Mouse (Mus musculus) ovary, postnatal 36 days (tissue): ENCODE results near the gene Slc39a7.
"Not testable (repeated sequence)": the region's sequence is repeated elsewhere in the genome, so short reads cannot be mapped to it uniquely, and the experiment has no call there.

ENCODE experiments used
- DNase-seq: peaks from one replicate; pipeline ENCODE4 v3.0.0; 2022; ENCODE audit warnings: low spot score, mixed read lengths

Gene Slc39a7

DNA sequence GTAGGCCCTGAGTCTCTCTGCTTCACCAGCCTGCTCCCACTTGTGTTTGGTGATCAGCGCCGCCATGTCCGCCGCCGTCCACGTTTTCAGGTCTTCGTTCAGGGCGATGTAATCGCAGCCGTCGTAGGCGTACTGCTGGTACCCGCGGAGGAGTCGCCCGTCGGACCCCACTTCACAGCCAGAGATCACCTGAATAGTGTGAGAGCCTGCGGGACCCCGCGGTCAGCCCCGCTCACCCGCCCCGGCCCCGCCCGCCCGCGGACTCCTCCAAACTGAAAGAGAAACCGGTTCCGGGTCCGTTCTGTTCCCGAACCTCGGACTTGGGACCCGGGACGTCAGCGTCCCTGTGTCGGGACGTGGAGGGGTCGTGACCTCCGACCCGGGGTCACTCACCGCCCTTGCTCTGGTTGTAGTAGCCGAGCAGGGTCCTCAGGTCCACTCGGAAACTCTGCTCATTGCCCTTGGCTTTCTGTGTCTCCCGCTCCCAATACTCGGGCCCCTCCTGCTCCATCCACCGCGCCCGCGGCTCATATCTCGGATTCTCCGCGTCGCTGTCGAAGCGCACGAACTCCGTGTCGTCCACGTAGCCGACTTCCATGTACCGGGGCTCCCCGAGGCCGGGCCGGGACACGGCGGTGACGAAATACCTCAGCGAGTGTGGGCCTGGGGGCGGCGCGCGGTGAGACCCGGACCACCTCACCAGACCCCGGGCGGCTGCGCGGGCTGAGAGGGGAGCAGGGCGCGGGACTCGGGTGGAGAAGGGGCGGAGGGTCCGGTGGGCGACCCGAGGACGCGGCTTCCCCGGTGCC, 31.9 kb downstream of the Slc39a7 start:
- no peak for DNase-seq

DNA sequence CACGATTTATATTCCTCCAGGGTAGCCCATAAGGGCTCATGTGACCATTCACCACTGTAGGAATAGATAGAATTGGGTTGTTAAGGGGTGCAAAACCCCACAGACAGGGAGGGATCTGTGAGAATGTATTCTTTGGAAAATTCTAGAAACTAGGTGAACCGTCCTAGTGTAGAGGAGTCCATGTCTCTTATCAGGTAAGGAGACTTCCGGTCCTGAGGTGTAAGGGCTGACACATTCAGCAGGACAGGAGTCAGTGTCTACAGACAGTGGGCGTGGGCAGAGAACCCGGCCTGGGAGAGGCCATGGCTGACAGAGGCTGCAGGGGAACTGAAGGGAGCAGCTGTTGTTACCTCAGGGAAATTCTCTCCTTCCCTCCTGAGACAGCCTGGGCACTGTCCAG, 32.8 kb downstream of the Slc39a7 start:
- not testable (repeated sequence) for DNase-seq

DNA sequence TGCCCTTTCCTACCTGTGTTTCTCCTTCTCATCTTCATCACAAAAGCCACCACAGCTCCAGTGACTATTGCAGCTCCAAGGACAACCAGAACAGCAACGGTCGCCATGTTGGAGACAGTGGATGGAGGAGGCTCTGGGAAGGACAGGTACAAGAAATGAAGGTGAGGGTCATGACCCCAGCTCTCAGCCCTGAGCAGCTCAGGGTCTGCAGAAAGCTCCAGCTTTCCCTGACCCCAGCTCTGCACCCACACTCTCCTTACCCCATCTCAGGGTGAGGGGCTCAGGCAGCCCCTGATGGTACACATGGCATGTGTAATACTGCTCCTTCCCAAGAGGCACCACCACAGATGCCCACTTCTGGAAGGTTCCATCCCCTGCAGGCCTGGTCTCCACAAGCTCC, 34.5 kb downstream of the Slc39a7 start:
- DNase-seq, result not testable (repeated sequence)

DNA sequence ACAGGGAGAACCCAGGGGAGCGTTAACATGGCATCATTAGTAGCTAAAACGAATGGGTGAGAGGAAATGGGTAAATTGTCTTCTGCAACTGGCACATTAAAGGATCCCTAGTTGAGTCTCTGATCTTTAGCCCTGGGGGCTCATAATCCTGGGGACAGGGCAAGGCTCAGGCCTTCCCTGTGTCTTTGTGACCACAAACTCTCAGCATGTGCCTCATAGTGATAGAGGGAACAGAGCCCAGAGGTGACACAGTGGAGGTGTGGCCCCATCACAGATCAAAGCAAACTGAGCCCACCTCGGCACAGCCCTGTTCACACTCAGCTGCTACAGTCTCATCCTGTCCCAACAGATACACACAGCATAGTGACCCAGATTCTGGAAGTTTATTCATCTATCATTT, 35.8 kb downstream of the Slc39a7 start:
- DNase-seq, result no peak

DNA sequence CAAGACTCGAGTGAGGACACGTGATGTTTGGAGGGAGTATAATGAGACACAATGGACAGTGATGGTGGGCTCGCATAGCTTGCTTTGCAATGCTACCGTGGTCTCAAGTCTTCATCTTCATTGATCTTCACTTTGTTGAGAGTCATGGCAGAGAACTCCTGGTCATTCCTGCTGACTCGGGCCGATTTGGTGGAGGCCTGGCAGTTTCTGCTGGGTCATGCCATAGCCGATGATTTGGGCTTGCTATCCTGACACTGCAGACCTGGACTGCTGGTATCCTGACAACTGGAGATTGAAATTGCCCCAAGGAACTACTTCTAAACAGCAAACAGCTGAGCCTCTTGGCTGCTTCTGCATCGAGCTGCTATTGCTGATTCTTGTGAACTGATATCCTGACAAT, 36.5 kb downstream of the Slc39a7 start:
- no peak for DNase-seq

DNA sequence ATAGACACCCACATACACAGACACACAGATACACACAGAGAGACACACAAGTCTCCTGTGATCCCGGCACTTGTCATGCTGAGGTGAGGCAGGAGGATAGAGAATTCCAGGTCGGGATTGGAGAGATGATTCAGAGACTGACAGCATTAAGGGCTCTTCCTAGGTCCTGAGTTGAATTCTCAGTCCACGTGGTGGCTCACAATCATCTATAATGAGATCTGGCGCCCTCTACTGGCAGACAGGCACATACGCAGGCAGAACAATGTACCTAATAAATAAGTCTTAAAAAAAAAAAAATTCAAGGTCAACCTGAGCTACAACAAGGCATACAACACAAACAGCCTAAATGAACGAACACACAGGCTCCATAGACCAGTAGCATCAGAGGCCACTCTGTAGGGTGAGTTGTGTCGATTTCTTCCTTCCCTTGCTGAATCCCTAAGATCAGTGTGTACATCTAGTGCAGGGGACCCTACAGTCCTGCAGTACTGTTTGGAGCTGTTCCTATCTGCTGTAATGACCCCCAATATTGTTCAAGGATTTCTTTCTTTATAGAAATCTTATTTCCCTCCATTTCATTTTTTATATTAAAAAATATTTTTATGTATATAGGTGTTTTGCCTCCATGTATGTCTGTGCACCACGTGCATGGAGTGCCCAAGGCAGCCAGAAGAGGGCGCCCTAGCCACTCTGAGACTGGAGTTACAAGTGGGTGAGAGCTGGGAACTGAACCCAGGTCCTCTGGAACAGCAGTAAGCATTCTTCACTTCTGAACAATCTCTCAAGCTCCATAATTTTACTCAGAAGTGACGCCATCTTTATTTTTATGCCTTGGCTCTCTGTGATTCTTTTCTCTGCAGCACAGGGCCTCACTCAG, 39.5 kb downstream of the Slc39a7 start:
- no peak for DNase-seq

DNA sequence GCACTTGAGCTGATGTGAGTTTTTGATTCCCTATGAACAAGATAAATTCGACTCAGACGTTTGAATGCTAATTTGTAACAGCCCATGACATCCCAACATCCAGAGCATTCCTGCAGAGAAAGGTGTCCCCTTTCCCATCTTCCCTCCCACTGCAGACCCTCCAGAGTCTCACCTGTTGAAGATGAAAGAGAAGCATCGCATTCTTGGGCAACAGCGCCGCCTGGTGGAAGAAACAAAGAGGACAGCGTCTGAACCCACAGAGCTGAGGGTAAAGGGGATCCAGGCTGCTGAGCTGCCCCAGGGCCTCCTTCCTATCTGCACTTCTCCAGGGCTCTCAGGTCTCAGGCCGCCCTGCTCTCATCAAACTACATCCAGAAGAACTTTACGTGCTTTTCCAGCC, 49.3 kb downstream of the Slc39a7 start:
- not testable (repeated sequence) for DNase-seq

DNA sequence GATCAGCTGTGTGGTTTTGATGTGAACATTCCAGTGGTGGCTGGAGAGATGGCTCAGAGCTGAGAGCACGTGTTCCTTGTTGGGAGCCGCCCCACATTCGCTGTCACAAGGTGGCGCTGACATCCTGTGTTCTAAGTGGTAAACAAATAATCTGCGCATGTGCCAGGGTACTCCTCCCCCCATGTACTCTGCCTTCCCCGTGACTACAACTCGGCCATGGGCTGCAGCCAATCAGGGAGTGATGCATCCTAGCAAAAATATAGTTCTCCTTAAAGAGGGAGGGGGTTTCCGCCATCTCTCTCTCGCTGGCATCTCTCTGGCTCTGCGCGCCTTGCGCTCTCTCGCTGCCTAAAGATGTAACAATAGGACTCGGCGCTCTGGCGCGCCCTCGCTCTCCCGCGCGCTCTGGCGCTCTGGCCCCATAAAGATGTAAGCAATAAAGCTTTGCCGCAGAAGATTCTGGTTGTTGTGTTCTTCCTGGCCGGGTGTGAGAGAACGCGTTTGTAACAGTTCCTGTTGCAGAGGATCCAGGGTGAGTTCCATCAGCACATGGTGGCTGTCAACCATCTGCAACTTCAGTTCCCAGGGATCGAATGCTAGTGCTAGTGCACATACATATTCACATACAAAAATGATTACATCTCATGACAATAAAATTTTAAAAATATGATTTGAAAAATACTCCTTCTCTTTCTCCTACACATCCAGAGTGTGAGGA, 50.1 kb downstream of the Slc39a7 start:
- DNase-seq, result peak; percentile 78

DNA sequence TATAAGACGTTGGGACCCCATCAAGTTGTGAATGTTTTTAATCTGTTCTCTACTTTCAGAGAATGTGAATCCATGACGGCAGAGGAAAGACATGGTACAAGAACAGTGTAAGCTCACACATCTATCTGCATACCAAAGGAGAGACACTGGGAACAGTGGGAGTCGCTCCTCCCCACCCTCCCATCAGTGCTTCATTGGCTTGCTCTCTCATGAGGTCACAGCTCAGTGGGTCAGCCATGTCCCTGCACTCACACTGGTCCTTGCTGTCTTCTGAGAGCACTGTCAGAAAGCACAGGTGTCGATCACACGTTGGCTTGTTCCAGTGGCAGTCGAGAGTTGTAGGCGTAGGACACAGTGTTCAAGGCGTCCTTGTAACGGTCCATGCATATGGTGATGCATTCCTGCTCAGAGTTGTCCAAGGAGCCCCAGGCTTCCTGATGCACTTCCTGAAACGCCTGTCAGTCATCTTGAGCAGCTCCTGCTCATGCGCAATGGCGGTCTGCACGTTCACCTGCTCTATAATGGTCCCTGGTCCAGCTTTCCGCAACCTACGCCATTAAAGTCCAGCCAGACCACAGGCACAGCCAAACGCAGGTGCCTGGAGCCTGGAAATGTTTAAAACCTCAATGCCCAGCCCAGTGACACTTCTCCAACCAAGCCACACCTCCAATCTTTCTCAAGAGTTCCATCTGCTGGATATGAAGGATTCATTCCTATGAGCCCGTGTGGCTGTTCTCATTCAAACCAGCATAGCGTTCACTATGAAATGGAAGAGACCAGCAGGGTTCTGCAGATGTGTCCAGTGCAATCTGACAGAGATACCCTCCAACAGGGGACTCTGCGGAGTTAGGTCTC, 51.1 kb downstream of the Slc39a7 start:
- DNase-seq, result no peak

DNA sequence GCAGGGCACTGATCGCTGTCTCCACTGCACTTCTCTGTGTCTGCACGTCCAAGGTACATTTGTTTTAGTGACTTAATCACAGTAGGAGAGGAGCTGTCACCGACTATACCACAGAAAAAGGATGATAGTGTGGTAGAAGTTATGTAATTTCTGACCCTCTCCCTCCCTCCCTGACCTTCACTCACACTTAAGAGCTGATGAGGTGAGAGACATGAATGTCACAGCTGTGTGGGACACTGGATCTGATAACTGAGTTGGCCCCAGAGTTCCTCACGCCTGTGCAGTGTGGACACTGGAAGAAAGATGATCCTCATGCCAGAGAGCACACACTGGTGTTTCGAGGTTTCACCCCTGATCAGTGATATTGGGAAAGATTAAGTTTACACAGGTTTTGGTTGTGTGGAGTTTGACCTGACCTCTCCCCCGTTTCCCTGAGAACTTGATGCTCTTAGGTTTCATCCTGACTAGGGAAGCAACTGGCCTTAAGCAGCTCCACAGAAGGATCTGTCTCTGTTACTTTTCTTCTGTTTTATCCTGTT, 51.9 kb downstream of the Slc39a7 start:
- no peak for DNase-seq

DNA sequence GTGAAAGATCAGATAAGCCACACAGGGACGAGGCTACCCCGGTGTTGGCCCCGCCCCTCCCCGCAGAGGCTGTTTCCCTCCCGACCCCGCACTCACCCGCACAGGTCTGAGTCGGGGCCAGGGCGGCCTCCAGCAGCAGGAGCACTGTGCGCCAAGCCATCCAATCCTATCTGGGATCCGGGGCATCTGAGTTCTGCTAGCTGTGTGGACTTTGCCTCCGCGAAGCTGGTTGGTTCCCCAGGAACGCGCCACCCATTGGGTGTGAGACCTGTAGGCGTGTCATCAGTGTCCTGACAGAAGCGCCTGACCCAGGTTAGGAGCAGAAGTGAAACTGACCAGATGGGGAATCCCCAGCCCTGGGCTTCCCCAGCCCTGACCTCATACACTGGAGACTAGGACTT, 52.9 kb downstream of the Slc39a7 start:
- DNase-seq, result peak; percentile 49
